Mouse (Mus musculus): ENCODE results near the gene Gm37419.

DNA sequence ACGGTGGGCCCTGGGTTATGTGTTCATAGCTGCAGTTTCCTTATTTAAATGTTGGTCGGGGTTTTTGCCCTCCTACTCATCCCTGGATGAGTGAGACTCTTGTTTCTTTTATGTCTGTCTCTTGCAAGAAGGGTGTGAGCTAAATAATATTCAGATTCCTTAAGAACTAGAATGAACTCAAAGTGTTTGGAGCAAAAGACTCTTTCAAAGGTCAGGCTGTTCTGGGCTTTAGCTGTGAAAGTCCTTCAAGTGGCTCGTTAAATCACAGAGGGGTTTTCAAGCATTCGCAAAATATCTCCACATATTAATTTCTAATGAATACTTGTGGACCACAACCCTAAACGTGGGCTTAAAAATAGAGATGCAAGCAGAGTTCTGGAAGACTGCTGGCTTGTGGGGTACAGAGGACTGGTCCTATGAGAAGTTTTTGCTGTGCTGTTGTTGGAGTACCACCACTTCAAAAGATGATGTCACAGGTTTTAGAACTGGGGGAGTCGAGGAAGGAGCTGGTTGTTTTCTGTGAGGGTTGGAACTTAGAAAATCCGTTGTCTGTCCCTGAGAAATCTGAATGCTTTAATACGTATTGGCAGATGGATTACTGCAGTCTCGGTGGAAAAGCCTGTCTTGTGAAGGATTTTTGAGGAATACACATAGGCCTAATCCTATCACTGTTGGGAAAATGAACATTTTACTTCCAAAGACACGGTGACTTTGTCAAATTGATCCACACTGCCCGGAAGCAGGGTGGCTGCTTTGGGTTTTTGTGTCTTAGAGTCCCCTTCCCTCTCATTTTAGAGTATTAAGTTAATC is 2.1 kb downstream of the Gm37419 start:
- TF ChIP-seq CTCF (IDR thresholded peaks at IDR 0.05; ENCODE audit: extremely low read depth, insufficient read depth, low read length) (no peak), POLR2A (IDR thresholded peaks at IDR 0.05; ENCODE audit: extremely low read depth, insufficient read depth, low read length) (no peak)

Data from cortical plate, adult 2 months (tissue).